Mouse (Mus musculus) gastrocnemius, postnatal 36 days (tissue): ENCODE measurements around the gene Notch3. TPM values are rescaled to one million over a fixed set of nuclear protein-coding genes. Genes with fewer than 3 reads are reported as not detected.
A peak's percentile ranks its signal among the peaks of the same experiment; 100 is the strongest.
"Not testable (repeated sequence)": the region's sequence is repeated elsewhere in the genome, so short reads cannot be mapped to it uniquely, and the experiment has no call there.

ENCODE experiments used
- DNase-seq, 2 experiments: peaks; one replicate each; pipeline ENCODE4 v3.0.0; 2022
- intact Hi-C: fragments of 180-260 bp; cut with DNase I; formaldehyde crosslinking; loops from one replicate; pipeline ENCODE4 v1.15.1; 2025
- long read RNA-seq, 2 experiments: library from polyadenylated mRNA; stranded (forward); transcript quantifications; one replicate each; pipeline ENCODE4 v2.0.0; 2021
- total RNA-seq, 2 experiments: library from RNA; stranded (reverse); gene quantifications; 2 replicates each; pipeline ENCODE4 v1.2.3; 2021

Notch3 gene
- 10 to 100 TPM; 11.0 to 13.3 TPM for total RNA-seq
- long read RNA-seq, experiment 1, partial matches to known transcripts: 1 of 2 reads
- long read RNA-seq, experiment 1, other reads (novel, unspliced or antisense): 1 of 2 reads
- long read RNA-seq, experiment 2: 0 reads

GRCm38 (mm10) chr17:32166687-32167086, at the start of gene Notch3:
TSS of gene Notch3 (minus strand) at chr17:32166852.
- intact Hi-C loops: loop anchor here (10.0 kb wide), 1 partner anchor 328 kb away; no protein-coding TSS in a partner anchor
- DNase-seq: peak in 1 of 2 experiments; percentile 47

- intact Hi-C loops, DNase-seq: not testable (repeated sequence)
These were observed 48.9 kb upstream of the Notch3 start for GRCm38 (mm10) chr17:32215587-32215986.

- intact Hi-C loops: loop anchor here (5.0 kb wide), 1 partner anchor 184 kb away; no protein-coding TSS in a partner anchor
- DNase-seq: not testable (repeated sequence)
These were observed 44.9 kb upstream of the Notch3 start for GRCm38 (mm10) chr17:32211554-32211953.

- DNase-seq: peak; percentile 59 to 77
- intact Hi-C loops: loop anchor here (2.0 to 5.0 kb wide), 4 partner anchors 47 to 182 kb away; no protein-coding TSS in a partner anchor
These were observed 43.1 kb upstream of the Notch3 start for GRCm38 (mm10) chr17:32209752-32210151.

GRCm38 (mm10) chr17:32209144-32209543, 42.5 kb upstream of the Notch3 start:
- intact Hi-C loops: loop anchor here (2.0 to 5.0 kb wide), 3 partner anchors 47 to 134 kb away; no protein-coding TSS in a partner anchor
- peak in 1 of 2 experiments; percentile 50 for DNase-seq

- peak in 1 of 2 experiments; percentile 65 for DNase-seq
- intact Hi-C loops: loop anchor here (2.0 to 5.0 kb wide), 3 partner anchors 45 to 133 kb away; no protein-coding TSS in a partner anchor
These were observed 41.1 kb upstream of the Notch3 start for GRCm38 (mm10) chr17:32207586-32208245.

GRCm38 (mm10) chr17:32205345-32205744, 38.7 kb upstream of the Notch3 start:
- no peak for DNase-seq
- intact Hi-C loops: loop anchor here (5.0 kb wide), 2 partner anchors 43 to 63 kb away; no protein-coding TSS in a partner anchor

GRCm38 (mm10) chr17:32202972-32203371, 36.3 kb upstream of the Notch3 start:
- DNase-seq: no peak
- intact Hi-C loops: no loop called here

- intact Hi-C loops: no loop called here
- DNase-seq: no peak
These were observed 34.4 kb upstream of the Notch3 start for GRCm38 (mm10) chr17:32201086-32201485.

- DNase-seq: no peak
- intact Hi-C loops: no loop called here
These were observed 33.1 kb upstream of the Notch3 start for GRCm38 (mm10) chr17:32199796-32200195.

GRCm38 (mm10) chr17:32197156-32197555, 30.5 kb upstream of the Notch3 start:
- intact Hi-C loops: no loop called here
- no peak for DNase-seq

- intact Hi-C loops: no loop called here
- DNase-seq: no peak
These were observed 29.1 kb upstream of the Notch3 start for GRCm38 (mm10) chr17:32195725-32196124.

- intact Hi-C loops: no loop called here
- no peak for DNase-seq
These were observed 26.4 kb upstream of the Notch3 start for GRCm38 (mm10) chr17:32193010-32193409.

GRCm38 (mm10) chr17:32189850-32190249, 23.2 kb upstream of the Notch3 start:
- intact Hi-C loops: no loop called here
- DNase-seq: no peak

GRCm38 (mm10) chr17:32188863-32189636, 22.4 kb upstream of the Notch3 start, which contains the start of gene Ephx3:
TSS of gene Ephx3 (minus strand) at chr17:32189549.
- intact Hi-C loops: no loop called here
- DNase-seq: no peak

GRCm38 (mm10) chr17:32183017-32183416, 16.4 kb upstream of the Notch3 start:
- intact Hi-C loops: no loop called here
- no peak for DNase-seq

- no peak for DNase-seq
- intact Hi-C loops: no loop called here
These were observed 13.2 kb upstream of the Notch3 start for GRCm38 (mm10) chr17:32179621-32180491.

GRCm38 (mm10) chr17:32176919-32177318, 10.3 kb upstream of the Notch3 start:
- DNase-seq: no peak

GRCm38 (mm10) chr17:32173166-32173565, 6.5 kb upstream of the Notch3 start:
- intact Hi-C loops: no loop called here
- DNase-seq: peak; percentile 65 to 81

More at GRCm38 (mm10) chr17:32176919-32177318, 10.3 kb upstream of the Notch3 start:
- intact Hi-C loops: no loop called here

GRCm38 (mm10) chr17:32172485-32172884, 5.8 kb upstream of the Notch3 start:
- intact Hi-C loops: no loop called here
- no peak for DNase-seq
